Mouse (Mus musculus) lung, postnatal 10 days (tissue): ENCODE measurements at regions not wholly inside any gene's neighbourhood (a gene's known extent, or its start where the extent isn't known, plus 50 kb on each side); places are given as distances from the start of the nearest gene placed in this dataset.

Source experiments
- DNase-seq: peaks from one replicate; pipeline ENCODE4 v3.0.0; 2021

GRCm38 (mm10) chr1:133981185-133981584 is 55.9 kb upstream of the Fmod start:
- no peak for DNase-seq

- peak; percentile 42 for DNase-seq
These were observed 57.2 kb upstream of the Prelp start for GRCm38 (mm10) chr1:133978271-133978988.

GRCm38 (mm10) chr1:133977260-133977659 is 56.0 kb upstream of the Prelp start:
- peak; percentile 63 for DNase-seq

- DNase-seq, result no peak
These were observed 52.6 kb upstream of the Prelp start for GRCm38 (mm10) chr1:133973801-133974200.

- DNase-seq, result no peak
These were observed 50.1 kb upstream of the Prelp start for GRCm38 (mm10) chr1:133971290-133971689.
